Mouse (Mus musculus): ENCODE results near the gene Gpsm1. TPM values are rescaled to one million over a fixed set of nuclear protein-coding genes. Genes with fewer than 3 reads are reported as not detected.
A peak's percentile ranks its signal among the peaks of the same experiment; 100 is the strongest.
"Not testable (repeated sequence)": the region's sequence is repeated elsewhere in the genome, so short reads cannot be mapped to it uniquely, and the experiment has no call there.

Gpsm1 gene
- polyA plus RNA-seq, 1 experiment from 2014 or later, result 24.0 TPM

- peak overlapping the region; percentile 78; the same call in 1 of the 2 replicates for H3K9ac ChIP-seq (replicated peaks; ENCODE audit: low read depth, low read length)
- H3K4me3 ChIP-seq (ENCODE audit: low read depth, low read length), result peak overlapping the region; percentile 89
- H3K36me3 ChIP-seq (ENCODE audit: control insufficient read depth, insufficient read depth, low read length), result peaks cover 50% of the 10 kb centered on the region
- 28% methylated on average over 6 of the region's 6 CpGs for WGBS
- ATAC-seq (ENCODE audit: insufficient number of reproducible peaks, insufficient read depth, low FRiP score, low read depth); H3K4me1 ChIP-seq (ENCODE audit: control insufficient read depth, insufficient read depth, low read length); H3K9me3 ChIP-seq (ENCODE audit: control insufficient read depth, low read depth, low read length); H3K27me3 ChIP-seq (ENCODE audit: control insufficient read depth, insufficient read depth, low read length); H3K27ac ChIP-seq (ENCODE audit: low read length): not testable (repeated sequence)
- H3K4me2 ChIP-seq (replicated peaks; ENCODE audit: low read depth, low read length), result peak overlapping the region; percentile 67
Measured at GRCm38 (mm10) chr2:26380871-26381270, 65.6 kb downstream of the Gpsm1 start.

GRCm38 (mm10) chr2:26387713-26388112 is 72.4 kb downstream of the Gpsm1 start:
- Histone ChIP-seq H3K9ac (replicated peaks; ENCODE audit: low read depth, low read length) (no peak overlapping the region), H3K4me2 (replicated peaks; ENCODE audit: low read depth, low read length) (peak overlapping the region; percentile 93; the same call in 1 of the 2 replicates), H3K27ac (ENCODE audit: low read length) (no peak overlapping the region), H3K9me3 (ENCODE audit: control insufficient read depth, low read depth, low read length) (no peaks in the 10 kb centered on the region), H3K27me3 (ENCODE audit: control insufficient read depth, insufficient read depth, low read length) (no peaks in the 10 kb centered on the region), H3K4me3 (ENCODE audit: low read depth, low read length) (peak overlapping the region; percentile 96; the same call in 1 of the 2 replicates), H3K36me3 (ENCODE audit: control insufficient read depth, insufficient read depth, low read length) (peaks cover 64% of the 10 kb centered on the region), H3K4me1 (ENCODE audit: control insufficient read depth, insufficient read depth, low read length) (peaks cover 9% of the 10 kb centered on the region; the same call in 1 of the 2 replicates)
- no peak for ATAC-seq (ENCODE audit: insufficient number of reproducible peaks, insufficient read depth, low FRiP score, low read depth)
- WGBS, result 91% methylated on average over 3 of the region's 3 CpGs

- no peaks in the 10 kb centered on the region for H3K27me3 ChIP-seq (ENCODE audit: control insufficient read depth, insufficient read depth, low read length)
- H3K36me3 ChIP-seq (ENCODE audit: control insufficient read depth, insufficient read depth, low read length), result peaks cover 67% of the 10 kb centered on the region
- H3K4me1 ChIP-seq (ENCODE audit: control insufficient read depth, insufficient read depth, low read length), result peaks cover 9% of the 10 kb centered on the region; the same call in 1 of the 2 replicates
- peak overlapping the region; percentile 78 for H3K9ac ChIP-seq (replicated peaks; ENCODE audit: low read depth, low read length)
- peak overlapping the region; percentile 96 for H3K4me3 ChIP-seq (ENCODE audit: low read depth, low read length)
- under 1% methylated on average over 45 of the region's 45 CpGs for WGBS
- H3K9me3 ChIP-seq (ENCODE audit: control insufficient read depth, low read depth, low read length), result no peaks in the 10 kb centered on the region
- H3K4me2 ChIP-seq (replicated peaks; ENCODE audit: low read depth, low read length), result peak overlapping the region; percentile 93
- H3K27ac ChIP-seq (ENCODE audit: low read length), result peak overlapping the region; percentile 24; the same call in 1 of the 2 replicates
- peak; percentile 46 for ATAC-seq (ENCODE audit: insufficient number of reproducible peaks, insufficient read depth, low FRiP score, low read depth)
Measured at GRCm38 (mm10) chr2:26388682-26389153, 73.4 kb downstream of the Gpsm1 start.

- Histone ChIP-seq H3K9me3 (ENCODE audit: control insufficient read depth, low read depth, low read length) (no peaks in the 10 kb centered on the region), H3K36me3 (ENCODE audit: control insufficient read depth, insufficient read depth, low read length) (peaks cover 69% of the 10 kb centered on the region), H3K9ac (replicated peaks; ENCODE audit: low read depth, low read length) (peak within 1 kb of the TSS; percentile 78), H3K27me3 (ENCODE audit: control insufficient read depth, insufficient read depth, low read length) (no peaks in the 10 kb centered on the region), H3K27ac (ENCODE audit: low read length) (peak within 1 kb of the TSS; percentile 24; the same call in 1 of the 2 replicates), H3K4me1 (ENCODE audit: control insufficient read depth, insufficient read depth, low read length) (peaks cover 9% of the 10 kb centered on the region; the same call in 1 of the 2 replicates), H3K4me3 (ENCODE audit: low read depth, low read length) (peak within 1 kb of the TSS; percentile 96), H3K4me2 (replicated peaks; ENCODE audit: low read depth, low read length) (peak within 1 kb of the TSS; percentile 93)
- under 1% methylated on average over 55 of the region's 60 CpGs for WGBS
- peak; percentile 88 for ATAC-seq (ENCODE audit: insufficient number of reproducible peaks, insufficient read depth, low FRiP score, low read depth)
Measured at GRCm38 (mm10) chr2:26389154-26389690, 73.9 kb downstream of the Gpsm1 start, which contains the start of the genes Entr1 and Pmpca. Entr1 (minus strand) TSS chr2:26389316. Pmpca (plus strand) TSS chr2:26389339.

GRCm38 (mm10) chr2:26390954-26391353 is 75.6 kb downstream of the Gpsm1 start:
- H3K4me3 ChIP-seq (ENCODE audit: low read depth, low read length), result no peak overlapping the region
- H3K9ac ChIP-seq (replicated peaks; ENCODE audit: low read depth, low read length), result no peak overlapping the region
- peaks cover 9% of the 10 kb centered on the region; the same call in 1 of the 2 replicates for H3K4me1 ChIP-seq (ENCODE audit: control insufficient read depth, insufficient read depth, low read length)
- ATAC-seq (ENCODE audit: insufficient number of reproducible peaks, insufficient read depth, low FRiP score, low read depth), result no peak
- 85% methylated on average over 3 of the region's 3 CpGs for WGBS
- H3K27ac ChIP-seq (ENCODE audit: low read length), result no peak overlapping the region
- H3K9me3 ChIP-seq (ENCODE audit: control insufficient read depth, low read depth, low read length), result no peaks in the 10 kb centered on the region
- no peak overlapping the region for H3K4me2 ChIP-seq (replicated peaks; ENCODE audit: low read depth, low read length)
- no peaks in the 10 kb centered on the region for H3K27me3 ChIP-seq (ENCODE audit: control insufficient read depth, insufficient read depth, low read length)
- peaks cover 70% of the 10 kb centered on the region for H3K36me3 ChIP-seq (ENCODE audit: control insufficient read depth, insufficient read depth, low read length)

- H3K4me1 ChIP-seq (ENCODE audit: control insufficient read depth, insufficient read depth, low read length), result peaks cover 9% of the 10 kb centered on the region; the same call in 1 of the 2 replicates
- no peak overlapping the region for H3K4me2 ChIP-seq (replicated peaks; ENCODE audit: low read depth, low read length)
- no peaks in the 10 kb centered on the region for H3K27me3 ChIP-seq (ENCODE audit: control insufficient read depth, insufficient read depth, low read length)
- 95% methylated on average over 6 of the region's 6 CpGs for WGBS
- no peak overlapping the region for H3K9ac ChIP-seq (replicated peaks; ENCODE audit: low read depth, low read length)
- H3K27ac ChIP-seq (ENCODE audit: low read length), result no peak overlapping the region
- no peak overlapping the region for H3K4me3 ChIP-seq (ENCODE audit: low read depth, low read length)
- peaks cover 70% of the 10 kb centered on the region for H3K36me3 ChIP-seq (ENCODE audit: control insufficient read depth, insufficient read depth, low read length)
- no peaks in the 10 kb centered on the region for H3K9me3 ChIP-seq (ENCODE audit: control insufficient read depth, low read depth, low read length)
- ATAC-seq (ENCODE audit: insufficient number of reproducible peaks, insufficient read depth, low FRiP score, low read depth), result no peak
Measured at GRCm38 (mm10) chr2:26391617-26392016, 76.3 kb downstream of the Gpsm1 start.

Other genes starting within 250 kb of the Gpsm1 start
- gene Nacc2, start 192.3 kb upstream of the Gpsm1 start, polyA plus RNA-seq (2014; fragmentation: Nextera tagmentation; extraction: Ambion mirVana), result 10.4 and 12.0 TPM in 2 replicates
- gene Lhx3, start 107.2 kb upstream of the Gpsm1 start, polyA plus RNA-seq (2014; fragmentation: Nextera tagmentation; extraction: Ambion mirVana), result not detected in 2 replicates
- 17.5 and 18.8 TPM in 2 replicates for gene Qsox2, start 78.0 kb upstream of the Gpsm1 start, polyA plus RNA-seq (2014; fragmentation: Nextera tagmentation; extraction: Ambion mirVana)
- 0.58 and 1.1 TPM in 2 replicates for gene Ccdc187, start 21.0 kb upstream of the Gpsm1 start, polyA plus RNA-seq (2014; fragmentation: Nextera tagmentation; extraction: Ambion mirVana)
- 25.6 and 27.6 TPM in 2 replicates for gene Dnlz, start 36.6 kb downstream of the Gpsm1 start, polyA plus RNA-seq (2014; fragmentation: Nextera tagmentation; extraction: Ambion mirVana)
- gene Card9, start 45.4 kb downstream of the Gpsm1 start, polyA plus RNA-seq (2014; fragmentation: Nextera tagmentation; extraction: Ambion mirVana), result 0.51 and 0.88 TPM in 2 replicates
- 29.4 and 32.2 TPM in 2 replicates for gene Snapc4, start 65.1 kb downstream of the Gpsm1 start, polyA plus RNA-seq (2014; fragmentation: Nextera tagmentation; extraction: Ambion mirVana)
- gene Entr1, start 73.8 kb downstream of the Gpsm1 start, polyA plus RNA-seq (2014; fragmentation: Nextera tagmentation; extraction: Ambion mirVana), result 102 and 117 TPM in 2 replicates
- gene Pmpca, start 73.8 kb downstream of the Gpsm1 start, polyA plus RNA-seq (2014; fragmentation: Nextera tagmentation; extraction: Ambion mirVana), result 83.2 and 86.5 TPM in 2 replicates
- gene Inpp5e, start 93.7 kb downstream of the Gpsm1 start, polyA plus RNA-seq (2014; fragmentation: Nextera tagmentation; extraction: Ambion mirVana), result 20.0 and 24.0 TPM in 2 replicates
- 33.4 and 37.7 TPM in 2 replicates for gene Sec16a, start 129.7 kb downstream of the Gpsm1 start, polyA plus RNA-seq (2014; fragmentation: Nextera tagmentation; extraction: Ambion mirVana)
- gene Notch1, start 201.1 kb downstream of the Gpsm1 start, polyA plus RNA-seq (2014; fragmentation: Nextera tagmentation; extraction: Ambion mirVana), result 29.5 and 31.7 TPM in 2 replicates